Mouse (Mus musculus) adrenal gland, postnatal 36 days (tissue): ENCODE results near the gene Tnfrsf14. TPM values are rescaled to one million over a fixed set of nuclear protein-coding genes. Genes with fewer than 3 reads are reported as not detected.
A peak's percentile ranks its signal among the peaks of the same experiment; 100 is the strongest.

ENCODE experiments used
- DNase-seq, 2 experiments: peaks; one replicate each; pipeline ENCODE4 v3.0.0; 2021; ENCODE audit warnings: mixed read lengths in 1 of 2
- long read RNA-seq, 2 experiments: library from polyadenylated mRNA; stranded (forward); transcript quantifications; one replicate each; pipeline ENCODE4 v2.0.0; 2021; ENCODE audit warnings: borderline sequencing depth in 2 of 2
- total RNA-seq, 2 experiments: library from RNA; stranded (reverse); gene quantifications; 2 replicates each; pipeline ENCODE4 v1.2.3; 2021

Tnfrsf14 gene
- 1 to 10 TPM; 6.7 to 7.2 TPM for total RNA-seq
- long read RNA-seq, experiment 1, partial matches to known transcripts, result 1 of 1 reads
- long read RNA-seq, experiment 1, other reads (novel, unspliced or antisense), result 0 of 1 reads
- long read RNA-seq, experiment 2, partial matches to known transcripts, result 0 of 1 reads
- long read RNA-seq, experiment 2, other reads (novel, unspliced or antisense), result 0 of 1 reads

- DNase-seq, result no peak
Observed at GRCm38 (mm10) chr4:154928395-154929087, at the start of gene Tnfrsf14. TSS of gene Tnfrsf14 (minus strand) at chr4:154928563.

GRCm38 (mm10) chr4:154974163-154974611, 45.8 kb upstream of the Tnfrsf14 start:
- peak in 1 of 2 experiments; percentile 44 for DNase-seq

- no peak for DNase-seq
Observed at GRCm38 (mm10) chr4:154972546-154972945, 44.2 kb upstream of the Tnfrsf14 start.

- peak; percentile 47 to 55 for DNase-seq
Observed at GRCm38 (mm10) chr4:154967173-154967572, 38.8 kb upstream of the Tnfrsf14 start.

GRCm38 (mm10) chr4:154965856-154966255, 37.5 kb upstream of the Tnfrsf14 start:
- no peak for DNase-seq

GRCm38 (mm10) chr4:154964581-154965235, 36.3 kb upstream of the Tnfrsf14 start:
- DNase-seq, result no peak

GRCm38 (mm10) chr4:154963901-154964580, 35.7 kb upstream of the Tnfrsf14 start, which contains the start of gene Pank4:
TSS of gene Pank4 (plus strand) at chr4:154964123.
- DNase-seq, result peak; percentile 94 to 95

GRCm38 (mm10) chr4:154963190-154963836, 35.0 kb upstream of the Tnfrsf14 start:
- no peak for DNase-seq

GRCm38 (mm10) chr4:154962683-154963082, 34.3 kb upstream of the Tnfrsf14 start:
- no peak for DNase-seq

GRCm38 (mm10) chr4:154961911-154962310, 33.5 kb upstream of the Tnfrsf14 start:
- no peak for DNase-seq

- peak; percentile 52 to 53 for DNase-seq
Observed at GRCm38 (mm10) chr4:154961226-154961738, 32.9 kb upstream of the Tnfrsf14 start.

- no peak for DNase-seq
Observed at GRCm38 (mm10) chr4:154960690-154961225, 32.4 kb upstream of the Tnfrsf14 start, which contains the start of gene Hes5. TSS of gene Hes5 (plus strand) at chr4:154960923.

- DNase-seq, result no peak
Observed at GRCm38 (mm10) chr4:154960021-154960689, 31.8 kb upstream of the Tnfrsf14 start.

GRCm38 (mm10) chr4:154958621-154959020, 30.3 kb upstream of the Tnfrsf14 start:
- DNase-seq, result no peak

GRCm38 (mm10) chr4:154958171-154958570, 29.8 kb upstream of the Tnfrsf14 start:
- no peak for DNase-seq

GRCm38 (mm10) chr4:154957289-154957993, 29.1 kb upstream of the Tnfrsf14 start:
- no peak for DNase-seq

GRCm38 (mm10) chr4:154956604-154957003, 28.2 kb upstream of the Tnfrsf14 start:
- no peak for DNase-seq

- DNase-seq, result no peak
Observed at GRCm38 (mm10) chr4:154952461-154953241, 24.3 kb upstream of the Tnfrsf14 start.

GRCm38 (mm10) chr4:154949589-154949982, 21.2 kb upstream of the Tnfrsf14 start:
- DNase-seq, result no peak
